Mouse (Mus musculus) Patski (cell line): ENCODE data around the gene Fgfr2. TPM values are rescaled to one million over a fixed set of nuclear protein-coding genes. Genes with fewer than 3 reads are reported as not detected.
A peak's percentile ranks its signal among the peaks of the same experiment; 100 is the strongest.

Source experiments
- ATAC-seq: fragments of 100-300 bp; one replicate; pipeline ENCODE4 v1.8.0; 2021
- CTCF ChIA-PET: fragments of 350-600 bp; sonication (Branson Sonifier 250); formaldehyde crosslinking; loops from one replicate; lab custom pipeline; 2022; ENCODE audit warnings: inconsistent platforms; lab: Charles Lee
- POLR2A ChIA-PET: fragments of 350-600 bp; sonication (Branson Sonifier 250); formaldehyde crosslinking; loops from one replicate; lab custom pipeline; 2022; ENCODE audit warnings: antibody characterized with exemption, inconsistent platforms; lab: Charles Lee
- DNase-seq: peaks from one replicate; pipeline ENCODE4 v3.0.0-alpha.2; 2011; ENCODE audit warnings: low read depth, low spot score
- H3K27me3 ChIP-seq: fragments of 371-371 bp; one replicate; pipeline ENCODE4 v1.5.1; 2021
- CTCF ChIP-seq: fragments of 100-300 bp; IDR thresholded peaks from one replicate; pipeline ENCODE4 v1.5.1; 2021
- in situ Hi-C: fragments of 300-500 bp; cut with MboI; formaldehyde crosslinking; loops from 3 replicates; pipeline ENCODE4 v1.11.1; 2018; ENCODE audit warnings: low pct_unique_long_range_greater_than_20kb, mixed read lengths
- polyA plus RNA-seq: library from polyadenylated mRNA; unstranded; gene quantifications from one replicate; pipeline ENCODE4 v1.2.3, GENCODE M21; 2021

Fgfr2 gene
- polyA plus RNA-seq, 1 experiment from 2014 or later = 48.8 TPM

- no peak for ATAC-seq
These were observed 2265.2 kb downstream of the Fgfr2 start for GRCm38 (mm10) chr7:130857973-130858372.

GRCm38 (mm10) chr7:130855681-130856080 is 2267.5 kb downstream of the Fgfr2 start:
- DNase-seq = peak; percentile 48
- TF ChIP-seq CTCF = no peak
- no peaks in the 10 kb centered on the region for H3K27me3 ChIP-seq
- ChIA-PET POLR2A (no interaction called here), CTCF (interaction anchor here (0.9 to 1.6 kb wide), 2 partner anchors 11 to 18 kb away, joined by 3 to 8 read pairs; no protein-coding TSS in a partner anchor)
- peak; percentile 88 for ATAC-seq
- in situ Hi-C loops = no loop called here

More at GRCm38 (mm10) chr7:130857973-130858372, 2265.2 kb downstream of the Fgfr2 start:
- in situ Hi-C loops = no loop called here
- ChIA-PET POLR2A (no interaction called here), CTCF (no interaction called here)
- no peak for DNase-seq
- no peaks in the 10 kb centered on the region for H3K27me3 ChIP-seq
- no peak for TF ChIP-seq CTCF

- in situ Hi-C loops = no loop called here
- ATAC-seq = no peak
These were observed 2268.4 kb downstream of the Fgfr2 start for GRCm38 (mm10) chr7:130854684-130855292.

GRCm38 (mm10) chr7:130847164-130847718 is 2275.9 kb downstream of the Fgfr2 start:
- CTCF ChIA-PET = interaction anchor here (1.2 kb wide), 1 partner anchor 9 kb away, joined by 5 read pairs; no protein-coding TSS in a partner anchor
- ATAC-seq (no peak), DNase-seq (no peak)
- TF ChIP-seq CTCF = no peak
- no peaks in the 10 kb centered on the region for H3K27me3 ChIP-seq
- in situ Hi-C loops = no loop called here
- POLR2A ChIA-PET = interaction anchor here (0.6 kb wide), 2 partner anchors 12 to 49 kb away, joined by 3 to 9 read pairs; no protein-coding TSS in a partner anchor

More at GRCm38 (mm10) chr7:130854684-130855292, 2268.4 kb downstream of the Fgfr2 start:
- POLR2A ChIA-PET = no interaction called here
- CTCF ChIA-PET = interaction anchor here (0.9 to 1.6 kb wide), 2 partner anchors 10 to 17 kb away, joined by 3 to 8 read pairs; no protein-coding TSS in a partner anchor
- no peak for TF ChIP-seq CTCF
- no peaks in the 10 kb centered on the region for H3K27me3 ChIP-seq
- DNase-seq = no peak

GRCm38 (mm10) chr7:130839380-130840100 is 2283.6 kb downstream of the Fgfr2 start:
- ChIA-PET CTCF (interaction anchor here (1.1 to 2.4 kb wide), 4 partner anchors 10 to 20 kb away, joined by 3 to 8 read pairs (median 4); no protein-coding TSS in a partner anchor), POLR2A (no interaction called here)
- no peak for TF ChIP-seq CTCF
- in situ Hi-C loops = loop anchor here (5.0 kb wide), 2 partner anchors 58 to 138 kb away; no protein-coding TSS in a partner anchor
- ATAC-seq (no peak), DNase-seq (no peak)
- no peaks in the 10 kb centered on the region for H3K27me3 ChIP-seq

GRCm38 (mm10) chr7:130838658-130839025 is 2284.5 kb downstream of the Fgfr2 start:
- ATAC-seq = no peak
- no peak for TF ChIP-seq CTCF
- ChIA-PET POLR2A (interaction anchor here (1.1 to 1.7 kb wide), 2 partner anchors 28 to 148 kb away, joined by 3 to 6 read pairs; no protein-coding TSS in a partner anchor), CTCF (interaction anchor here (0.7 to 2.4 kb wide), 8 partner anchors 8 to 79 kb away, joined by 3 to 8 read pairs (median 4); partner anchors contain the start of gene Btbd16)
- in situ Hi-C loops = loop anchor here (5.0 kb wide), 2 partner anchors 59 to 139 kb away; no protein-coding TSS in a partner anchor
- no peak for DNase-seq
- H3K27me3 ChIP-seq = no peaks in the 10 kb centered on the region

GRCm38 (mm10) chr7:130837941-130838657 is 2285.1 kb downstream of the Fgfr2 start:
- ATAC-seq = peak; percentile 58
- in situ Hi-C loops = loop anchor here (5.0 kb wide), 2 partner anchors 59 to 139 kb away; no protein-coding TSS in a partner anchor

GRCm38 (mm10) chr7:130836066-130836465 is 2287.1 kb downstream of the Fgfr2 start:
- no peak for TF ChIP-seq CTCF
- ATAC-seq = no peak
- ChIA-PET CTCF (interaction anchor here (1.5 kb wide), 1 partner anchor 158 kb away, joined by 3 read pairs; no protein-coding TSS in a partner anchor), POLR2A (no interaction called here)
- DNase-seq = no peak
- in situ Hi-C loops = loop anchor here (5.0 kb wide), 2 partner anchors 61 to 141 kb away; no protein-coding TSS in a partner anchor
- H3K27me3 ChIP-seq = no peaks in the 10 kb centered on the region

More at GRCm38 (mm10) chr7:130837941-130838657, 2285.1 kb downstream of the Fgfr2 start:
- POLR2A ChIA-PET = interaction anchor here (1.1 to 1.7 kb wide), 2 partner anchors 29 to 148 kb away, joined by 3 to 6 read pairs; no protein-coding TSS in a partner anchor
- peak; percentile 96 for DNase-seq
- TF ChIP-seq CTCF = no peak
- CTCF ChIA-PET = interaction anchor here (1.2 to 2.4 kb wide), 7 partner anchors 9 to 80 kb away, joined by 3 to 8 read pairs (median 4); partner anchors contain the start of gene Btbd16
- no peaks in the 10 kb centered on the region for H3K27me3 ChIP-seq
